Mouse (Mus musculus): ENCODE results near the gene Gm49395. TPM values are rescaled to one million over a fixed set of nuclear protein-coding genes. Genes with fewer than 3 reads are reported as not detected.

The Gm49395 gene
- total and polyA plus RNA-seq, 3 experiments, result 0.30 to 0.69 TPM; not detected in 1

- TF ChIP-seq NELFE (IDR thresholded peaks at IDR 0.05; ENCODE audit: low read depth, low read length) (no peak), ETS1 (conservative IDR thresholded peaks at IDR 0.05; ENCODE audit: low read depth, low read length) (no peak), SMC3 (IDR thresholded peaks at IDR 0.05; ENCODE audit: low read depth, low read length) (no peak), CHD1 (IDR thresholded peaks at IDR 0.05; ENCODE audit: low read depth, low read length) (no peak), IRF4 (IDR thresholded peaks at IDR 0.05; ENCODE audit: low read depth, low read length) (no peak), TCF12 (IDR thresholded peaks at IDR 0.05; ENCODE audit: low read depth, low read length) (no peak), BHLHE40 (IDR thresholded peaks at IDR 0.05; ENCODE audit: low read depth, low read length) (no peak), MYC (IDR thresholded peaks at IDR 0.05; ENCODE audit: low read depth, low read length) (no peak), PAX5 (IDR thresholded peaks at IDR 0.05; ENCODE audit: low read length) (no peak), MAFK (IDR thresholded peaks at IDR 0.05; ENCODE audit: insufficient replicate concordance, low read length) (no peak), CHD2 (IDR thresholded peaks at IDR 0.05; ENCODE audit: low read length) (no peak), NRF1 (IDR thresholded peaks at IDR 0.05; ENCODE audit: low read depth, low read length) (no peak)
- in situ Hi-C loops (cut with MboI; ENCODE audit: low pct_ligation_motif_present, low pct_unique_long_range_greater_than_20kb, low sequenced_read_pairs), result no loop called here
- Histone ChIP-seq H3K9ac (ENCODE audit: insufficient read depth, low read depth) (no peak overlapping the region), H3K9me3 (replicated peaks; ENCODE audit: low read length) (peaks cover 2% of the 10 kb centered on the region), H3K27ac (ENCODE audit: insufficient read depth, low read depth) (no peak overlapping the region), H3K4me1 (ENCODE audit: control insufficient read depth in 1 of 2, insufficient read depth in 2 of 2) (peaks cover 5 to 7% of the 10 kb centered on the region in 2 experiments), H3K27me3 (replicated peaks) (no peaks in the 10 kb centered on the region), H3K4me2 (ENCODE audit: insufficient read depth, low read depth, poor library complexity, severe bottlenecking) (no peak overlapping the region), H3K36me3 (replicated peaks in 1 of 2; ENCODE audit: control insufficient read depth in 1 of 2, insufficient read depth in 1 of 2, low read length in 1 of 2) (no peaks in the 10 kb centered on the region), H3K79me2 (replicated peaks; ENCODE audit: control insufficient read depth, extremely low read depth, insufficient read depth, poor library complexity, severe bottlenecking) (no peaks in the 10 kb centered on the region), H3K4me3 (replicated peaks in 1 of 3; ENCODE audit: low read depth in 2 of 3, low read length in 2 of 3, poor library complexity in 1 of 3) (no peak overlapping the region)
- dilution Hi-C loops (cut with MboI; ENCODE audit: extremely low pct_ligation_motif_present, extremely low pct_unique_long_range_greater_than_20kb, low sequenced_read_pairs), result no loop called here
- no peak for DNase-seq (ENCODE audit: extremely low read depth)
These were observed 1.0 kb upstream of the Gm49395 start for GRCm38 (mm10) chr13:115102754-115103153.

GRCm38 (mm10) chr13:115100381-115101177, 1.1 kb downstream of the Gm49395 start:
- H3K4me3 ChIP-seq (replicated peaks in 1 of 3; ENCODE audit: low read depth in 2 of 3, low read length in 2 of 3, poor library complexity in 1 of 3), result no peak overlapping the region
- dilution Hi-C loops (cut with MboI; ENCODE audit: extremely low pct_ligation_motif_present, extremely low pct_unique_long_range_greater_than_20kb, low sequenced_read_pairs), result no loop called here
- in situ Hi-C loops (cut with MboI; ENCODE audit: low pct_ligation_motif_present, low pct_unique_long_range_greater_than_20kb, low sequenced_read_pairs), result no loop called here

GRCm38 (mm10) chr13:115099381-115099780, 2.3 kb downstream of the Gm49395 start:
- no peak overlapping the region for H3K9ac ChIP-seq (ENCODE audit: insufficient read depth, low read depth)
- H3K79me2 ChIP-seq (replicated peaks; ENCODE audit: control insufficient read depth, extremely low read depth, insufficient read depth, poor library complexity, severe bottlenecking), result no peaks in the 10 kb centered on the region
- H3K4me1 ChIP-seq (ENCODE audit: control insufficient read depth in 1 of 2, insufficient read depth in 2 of 2), result peaks cover 3 to 10% of the 10 kb centered on the region in 2 experiments; a peak in 3 of 4 replicates
- no peaks in the 10 kb centered on the region for H3K36me3 ChIP-seq (replicated peaks in 1 of 2; ENCODE audit: control insufficient read depth in 1 of 2, insufficient read depth in 1 of 2, low read length in 1 of 2)
- in situ Hi-C loops (cut with MboI; ENCODE audit: low pct_ligation_motif_present, low pct_unique_long_range_greater_than_20kb, low sequenced_read_pairs), result no loop called here
- no peaks in the 10 kb centered on the region for H3K27me3 ChIP-seq (replicated peaks)
- TF ChIP-seq MAZ (IDR thresholded peaks at IDR 0.05; ENCODE audit: low read depth, low read length) (no peak), POLR2AphosphoS2 (IDR thresholded peaks at IDR 0.05; ENCODE audit: low read depth, low read length) (no peak), E2F4 (IDR thresholded peaks at IDR 0.05; ENCODE audit: insufficient replicate concordance, low read depth, low read length) (no peak)
- peaks cover 2% of the 10 kb centered on the region for H3K9me3 ChIP-seq (replicated peaks; ENCODE audit: low read length)
- no peak for DNase-seq (ENCODE audit: extremely low read depth)
- dilution Hi-C loops (cut with MboI; ENCODE audit: extremely low pct_ligation_motif_present, extremely low pct_unique_long_range_greater_than_20kb, low sequenced_read_pairs), result no loop called here
- H3K27ac ChIP-seq (ENCODE audit: insufficient read depth, low read depth), result no peak overlapping the region
- H3K4me3 ChIP-seq (replicated peaks in 1 of 3; ENCODE audit: low read depth in 2 of 3, low read length in 2 of 3, poor library complexity in 1 of 3), result no peak overlapping the region
- no peak overlapping the region for H3K4me2 ChIP-seq (ENCODE audit: insufficient read depth, low read depth, poor library complexity, severe bottlenecking)

More at GRCm38 (mm10) chr13:115100381-115101177, 1.1 kb downstream of the Gm49395 start:
- H3K27ac ChIP-seq (ENCODE audit: insufficient read depth, low read depth), result no peak overlapping the region
- no peak for DNase-seq (ENCODE audit: extremely low read depth)
- no peaks in the 10 kb centered on the region for H3K27me3 ChIP-seq (replicated peaks)
- no peaks in the 10 kb centered on the region for H3K36me3 ChIP-seq (replicated peaks in 1 of 2; ENCODE audit: control insufficient read depth in 1 of 2, insufficient read depth in 1 of 2, low read length in 1 of 2)
- H3K4me1 ChIP-seq (ENCODE audit: control insufficient read depth in 1 of 2, insufficient read depth in 2 of 2), result peaks cover 3 to 10% of the 10 kb centered on the region in 2 experiments; a peak in 3 of 4 replicates
- TF ChIP-seq SMC3 (IDR thresholded peaks at IDR 0.05; ENCODE audit: low read depth, low read length) (no peak), MAFK (IDR thresholded peaks at IDR 0.05; ENCODE audit: insufficient replicate concordance, low read length) (no peak)
- H3K4me2 ChIP-seq (ENCODE audit: insufficient read depth, low read depth, poor library complexity, severe bottlenecking), result no peak overlapping the region
- H3K9ac ChIP-seq (ENCODE audit: insufficient read depth, low read depth), result no peak overlapping the region
- H3K9me3 ChIP-seq (replicated peaks; ENCODE audit: low read length), result peaks cover 2% of the 10 kb centered on the region
- no peaks in the 10 kb centered on the region for H3K79me2 ChIP-seq (replicated peaks; ENCODE audit: control insufficient read depth, extremely low read depth, insufficient read depth, poor library complexity, severe bottlenecking)
